Mouse (Mus musculus) forebrain, embryonic 12.5 days (tissue): ENCODE measurements at regions not wholly inside any gene's neighbourhood (a gene's known extent, or its start where the extent isn't known, plus 50 kb on each side); places are given as distances from the start of the nearest gene placed in this dataset.

Source experiments
- ATAC-seq: fragments of 200-750 bp; cut with Nextera tagmentation; 2 replicates; pipeline ENCODE4 v1.8.0; 2017; ENCODE audit warnings: moderate TSS enrichment; ENCODE audit not compliant: low FRiP score
- H3K27ac ChIP-seq: fragments of 300-500 bp; sonication (generic); 2 replicates; pipeline ENCODE4 v1.5.1; 2016; ENCODE audit warnings: mild to moderate bottlenecking
- H3K27me3 ChIP-seq: fragments of 300-500 bp; sonication (generic); 2 replicates; pipeline ENCODE4 v1.6.1; 2016; ENCODE audit warnings: mild to moderate bottlenecking
- H3K36me3 ChIP-seq: fragments of 300-500 bp; sonication (generic); replicated peaks from 2 replicates; pipeline ENCODE4 v1.6.1; 2016; ENCODE audit warnings: mild to moderate bottlenecking
- H3K4me1 ChIP-seq: fragments of 300-500 bp; sonication (generic); 2 replicates; pipeline ENCODE4 v1.6.1; 2016
- H3K4me2 ChIP-seq: fragments of 300-500 bp; sonication (generic); 2 replicates; pipeline ENCODE4 v1.6.1; 2016; ENCODE audit warnings: mild to moderate bottlenecking, moderate library complexity
- H3K4me3 ChIP-seq: fragments of 300-500 bp; sonication (generic); replicated peaks from 2 replicates; pipeline ENCODE4 v1.5.1; 2016; ENCODE audit warnings: mild to moderate bottlenecking
- H3K9ac ChIP-seq: fragments of 300-500 bp; sonication (generic); 2 replicates; pipeline ENCODE4 v1.6.1; 2016; ENCODE audit warnings: mild to moderate bottlenecking
- H3K9me3 ChIP-seq: fragments of 300-500 bp; sonication (generic); 2 replicates; pipeline ENCODE4 v1.6.1; 2016
- WGBS: fragments of 180-500 bp; shearing (Covaris S2); methylation state at CpG from one replicate; pipeline ENCODE4 v1.1.7; 2016; 5-methylcytosine and 5-hydroxymethylcytosine counted together

DNA sequence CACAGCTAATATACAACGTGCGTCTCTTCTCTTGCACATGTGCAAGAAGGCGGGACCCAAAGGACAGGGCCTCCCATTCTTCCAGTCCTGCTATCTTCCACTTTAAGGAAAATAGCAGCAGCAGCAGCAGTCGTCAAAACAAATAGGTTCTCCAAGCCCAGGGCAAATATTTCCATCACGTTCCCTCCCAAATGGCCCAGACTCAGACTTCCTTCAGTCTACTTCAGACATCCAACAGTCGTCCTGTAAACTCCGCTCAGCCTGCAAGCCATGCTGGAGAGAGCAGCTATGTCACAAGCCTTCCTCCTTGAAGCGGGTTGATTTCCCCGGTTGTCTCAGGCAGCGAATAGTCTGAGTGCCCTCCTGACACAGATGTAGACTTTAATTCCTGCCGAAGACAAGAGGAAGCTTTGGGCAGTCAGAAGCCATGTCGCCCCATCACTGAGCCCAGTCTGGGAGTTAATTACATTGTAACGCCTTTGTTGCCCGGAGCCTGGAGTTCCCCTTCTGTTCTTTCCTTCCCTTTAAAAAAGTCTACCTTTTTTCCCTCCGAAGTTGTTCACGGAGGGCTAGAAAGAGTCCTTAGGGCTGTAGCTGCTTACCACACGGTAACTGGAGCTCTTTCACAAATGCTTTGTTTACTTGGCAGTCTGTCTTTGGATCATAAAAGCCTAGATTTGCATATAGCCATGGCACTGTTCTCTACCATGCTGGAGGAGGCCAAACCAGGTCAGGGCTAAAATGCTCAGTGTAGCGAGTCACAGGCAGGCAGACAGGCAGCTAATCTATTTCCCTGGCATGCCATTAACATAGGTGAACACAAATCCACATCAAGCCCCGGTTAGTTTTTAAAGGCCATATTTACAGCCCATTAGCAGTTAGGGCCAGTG lies 236.7 kb downstream of the Gm10260 start:
- H3K9me3 ChIP-seq = 0 out of 2 replicates have a peak, but pooled peaks cover 5% of the 10 kb centered on the region
- H3K9ac ChIP-seq = no peak overlapping the region
- H3K36me3 ChIP-seq = no peaks in the 10 kb centered on the region
- peak overlapping the region; percentile 67 for H3K27ac ChIP-seq
- H3K4me2 ChIP-seq = no peak overlapping the region
- H3K4me3 ChIP-seq = no peak overlapping the region
- peaks cover 12% of the 10 kb centered on the region for H3K4me1 ChIP-seq
- 37% methylated on average over 19 of the region's 19 CpGs for WGBS
- ATAC-seq = peak; percentile 62; the same call in 1 of the 2 replicates
- H3K27me3 ChIP-seq = no peaks in the 10 kb centered on the region

DNA sequence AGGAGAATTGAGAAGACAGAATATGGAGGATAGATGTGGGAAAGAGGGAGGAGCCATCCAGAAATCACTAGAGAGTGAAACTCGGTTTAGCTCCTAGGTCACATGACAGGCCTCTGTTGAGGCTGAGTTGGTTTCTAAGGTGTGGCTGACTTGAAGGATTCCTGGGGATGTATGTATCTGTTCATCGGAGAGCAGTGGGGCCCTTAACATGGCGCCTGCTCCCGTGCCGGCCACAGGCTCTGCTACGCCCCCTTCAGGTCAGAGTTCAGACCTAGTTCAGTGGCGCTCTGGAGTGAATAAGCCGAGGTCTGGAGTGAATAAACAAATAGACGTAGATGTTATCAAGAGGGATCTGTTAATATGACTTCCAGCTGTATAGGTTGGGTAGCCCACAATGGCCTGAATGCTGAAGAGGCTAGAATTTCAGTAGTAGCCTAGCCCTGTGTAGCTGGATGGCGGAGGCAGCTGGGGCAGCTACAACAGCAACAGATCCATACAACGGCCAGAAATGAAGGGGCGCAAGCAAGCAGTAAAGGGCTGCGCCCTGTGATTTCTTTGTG lies 239.4 kb downstream of the Gm10260 start:
- no peak for ATAC-seq
- Histone ChIP-seq H3K4me1 (peaks cover 12% of the 10 kb centered on the region), H3K27ac (no peak overlapping the region), H3K4me3 (no peak overlapping the region), H3K36me3 (no peaks in the 10 kb centered on the region), H3K9me3 (no peaks in the 10 kb centered on the region), H3K9ac (no peak overlapping the region), H3K4me2 (no peak overlapping the region), H3K27me3 (no peaks in the 10 kb centered on the region)
- 91% methylated on average over 13 of the region's 13 CpGs for WGBS

DNA sequence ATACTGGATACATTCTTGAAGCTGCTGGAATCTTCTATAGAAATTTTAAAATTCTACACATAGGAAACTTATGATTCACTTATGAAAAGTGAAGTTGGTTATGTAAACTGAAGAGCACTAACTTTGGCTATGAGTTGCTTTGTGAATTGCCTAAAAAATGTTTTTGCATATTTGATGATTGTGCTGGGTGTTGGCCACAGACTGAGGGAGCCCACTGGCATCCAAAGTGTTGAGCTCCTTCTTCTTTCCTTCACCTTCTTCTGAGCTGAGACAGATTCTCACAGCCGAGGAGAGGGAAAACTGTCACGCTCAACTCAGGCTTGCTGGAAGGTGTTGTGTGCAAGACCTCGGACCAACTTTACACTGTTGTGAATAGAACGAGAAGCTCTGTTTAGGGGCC lies 243.7 kb downstream of the Gm10260 start:
- H3K27me3 ChIP-seq = no peaks in the 10 kb centered on the region
- 96% methylated on average over 4 of the region's 4 CpGs for WGBS
- no peak overlapping the region for H3K4me3 ChIP-seq
- peaks cover 12% of the 10 kb centered on the region for H3K4me1 ChIP-seq
- H3K27ac ChIP-seq = no peak overlapping the region
- H3K9ac ChIP-seq = no peak overlapping the region
- no peaks in the 10 kb centered on the region for H3K36me3 ChIP-seq
- H3K4me2 ChIP-seq = no peak overlapping the region
- no peaks in the 10 kb centered on the region for H3K9me3 ChIP-seq
- no peak for ATAC-seq

DNA sequence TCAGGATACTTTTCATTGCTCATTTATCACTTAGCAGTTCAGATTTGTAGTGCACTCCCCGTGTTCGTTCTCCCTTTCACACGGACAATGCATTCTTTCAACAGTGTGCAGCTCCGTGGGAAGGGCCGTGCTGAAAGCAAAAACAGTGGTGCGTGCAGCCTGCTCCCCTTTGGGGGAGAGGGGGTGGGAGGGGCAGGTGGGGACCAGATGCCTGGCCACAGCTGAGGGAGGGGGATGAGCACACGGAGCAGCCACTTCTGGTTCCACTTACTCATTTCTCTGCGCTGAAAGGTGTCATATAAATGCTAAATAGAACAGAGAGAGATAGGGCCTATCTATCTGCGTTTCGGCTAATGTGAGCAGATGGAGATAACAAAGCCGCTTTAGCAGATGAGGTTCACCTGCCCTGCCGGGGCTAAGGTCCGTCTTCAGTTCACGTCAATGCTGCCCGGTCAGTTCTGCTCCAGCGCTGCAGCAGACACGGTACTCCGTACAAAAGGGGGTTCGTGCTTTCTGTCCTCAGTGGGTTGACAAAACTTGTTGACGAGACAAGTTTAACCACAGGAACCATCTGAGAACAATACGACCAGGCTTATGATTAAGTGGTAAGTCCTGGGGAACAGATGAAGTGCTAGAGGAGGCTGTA lies 245.9 kb downstream of the Gm10260 start:
- ATAC-seq = peak; percentile 55; the same call in 1 of the 2 replicates
- Histone ChIP-seq H3K9ac (0 out of 2 replicates have a peak overlapping the region, but pooled peaks have one; percentile 25), H3K27ac (peak overlapping the region; percentile 21; the same call in 1 of the 2 replicates), H3K4me2 (peak overlapping the region; percentile 31), H3K9me3 (no peaks in the 10 kb centered on the region), H3K27me3 (no peaks in the 10 kb centered on the region; the same call in 1 of the 2 replicates), H3K36me3 (no peaks in the 10 kb centered on the region), H3K4me1 (peaks cover 20% of the 10 kb centered on the region), H3K4me3 (no peak overlapping the region)
- WGBS = 59% methylated on average over 21 of the region's 21 CpGs

- no peak overlapping the region for H3K9ac ChIP-seq
- H3K4me3 ChIP-seq = no peak overlapping the region
- H3K4me2 ChIP-seq = no peak overlapping the region
- H3K27me3 ChIP-seq = no peaks in the 10 kb centered on the region; the same call in 1 of the 2 replicates
- 83% methylated on average over 4 of the region's 4 CpGs for WGBS
- H3K4me1 ChIP-seq = peaks cover 20% of the 10 kb centered on the region
- no peaks in the 10 kb centered on the region for H3K36me3 ChIP-seq
- no peak overlapping the region for H3K27ac ChIP-seq
- no peaks in the 10 kb centered on the region for H3K9me3 ChIP-seq
- no peak for ATAC-seq
These were observed 247.9 kb downstream of the Gm10260 start for GRCm38 (mm10) chr13:97512521-97512920.

- H3K4me2 ChIP-seq = no peak overlapping the region
- 81% methylated on average over 10 of the region's 10 CpGs for WGBS
- no peak overlapping the region for H3K9ac ChIP-seq
- H3K4me3 ChIP-seq = no peak overlapping the region
- ATAC-seq = no peak
- no peaks in the 10 kb centered on the region for H3K9me3 ChIP-seq
- H3K27me3 ChIP-seq = no peaks in the 10 kb centered on the region; the same call in 1 of the 2 replicates
- H3K36me3 ChIP-seq = no peaks in the 10 kb centered on the region
- peaks cover 20% of the 10 kb centered on the region for H3K4me1 ChIP-seq
- no peak overlapping the region for H3K27ac ChIP-seq
These were observed 249.8 kb downstream of the Gm10260 start for GRCm38 (mm10) chr13:97510431-97511261.

- H3K27ac ChIP-seq = no peak overlapping the region
- ATAC-seq = no peak
- WGBS = 93% methylated on average over 5 of the region's 5 CpGs
These were observed 255.5 kb downstream of the Gm10260 start for GRCm38 (mm10) chr13:97504949-97505348.

GRCm38 (mm10) chr13:97503955-97504739 lies 256.3 kb downstream of the Gm10260 start:
- H3K4me1 ChIP-seq = no peaks in the 10 kb centered on the region; the same call in 1 of the 2 replicates
- 94% methylated on average over 10 of the region's 10 CpGs for WGBS
- H3K4me2 ChIP-seq = no peak overlapping the region
- H3K4me3 ChIP-seq = no peak overlapping the region
- no peaks in the 10 kb centered on the region for H3K36me3 ChIP-seq
- no peak for ATAC-seq
- H3K9me3 ChIP-seq = no peaks in the 10 kb centered on the region
- no peaks in the 10 kb centered on the region for H3K27me3 ChIP-seq
- H3K27ac ChIP-seq = no peak overlapping the region
- no peak overlapping the region for H3K9ac ChIP-seq

More at GRCm38 (mm10) chr13:97504949-97505348, 255.5 kb downstream of the Gm10260 start:
- Histone ChIP-seq H3K4me2 (no peak overlapping the region), H3K4me3 (no peak overlapping the region), H3K36me3 (no peaks in the 10 kb centered on the region), H3K4me1 (no peaks in the 10 kb centered on the region), H3K27me3 (no peaks in the 10 kb centered on the region), H3K9ac (no peak overlapping the region), H3K9me3 (no peaks in the 10 kb centered on the region)

DNA sequence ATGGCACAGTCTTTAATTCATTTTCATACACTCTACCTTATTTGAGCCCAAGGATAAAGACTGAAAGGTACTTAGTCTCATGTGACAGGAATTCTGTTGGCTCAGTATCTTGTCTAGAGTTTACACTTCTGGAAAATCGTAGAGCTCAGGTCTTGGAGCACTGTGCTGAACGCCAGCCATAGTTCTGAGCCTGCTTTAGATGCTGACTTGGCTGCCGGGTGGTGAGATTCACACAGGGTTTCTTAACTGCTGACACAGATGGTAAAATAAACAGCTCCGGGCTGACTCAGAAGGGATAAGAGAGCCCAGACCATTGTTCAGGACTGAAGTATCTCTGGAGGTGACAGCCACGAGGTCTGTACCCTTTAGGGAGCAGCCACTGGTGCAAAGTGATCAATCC lies 257.0 kb downstream of the Gm10260 start:
- no peak overlapping the region for H3K27ac ChIP-seq
- WGBS = 85% methylated on average over 5 of the region's 5 CpGs

GRCm38 (mm10) chr13:97500155-97500554 lies 259.2 kb downstream of the Enc1 start:
- Histone ChIP-seq H3K27ac (no peak overlapping the region), H3K36me3 (no peaks in the 10 kb centered on the region), H3K4me3 (no peak overlapping the region), H3K4me2 (no peak overlapping the region), H3K4me1 (no peaks in the 10 kb centered on the region; the same call in 1 of the 2 replicates), H3K9ac (no peak overlapping the region), H3K9me3 (no peaks in the 10 kb centered on the region), H3K27me3 (0 out of 2 replicates have a peak, but pooled peaks cover 3% of the 10 kb centered on the region)
- no peak for ATAC-seq
- 93% methylated on average over 8 of the region's 8 CpGs for WGBS

More for the DNA sequence above, 257.0 kb downstream of the Gm10260 start:
- Histone ChIP-seq H3K4me2 (no peak overlapping the region), H3K4me3 (no peak overlapping the region), H3K36me3 (no peaks in the 10 kb centered on the region), H3K27me3 (no peaks in the 10 kb centered on the region), H3K9ac (no peak overlapping the region), H3K4me1 (no peaks in the 10 kb centered on the region; the same call in 1 of the 2 replicates), H3K9me3 (no peaks in the 10 kb centered on the region)
- ATAC-seq = no peak

- no peak overlapping the region for H3K4me3 ChIP-seq
- no peak overlapping the region for H3K4me2 ChIP-seq
- 92% methylated on average over 5 of the region's 5 CpGs for WGBS
- no peak for ATAC-seq
- H3K36me3 ChIP-seq = no peaks in the 10 kb centered on the region
- H3K9me3 ChIP-seq = no peaks in the 10 kb centered on the region
- H3K27ac ChIP-seq = no peak overlapping the region
- 0 out of 2 replicates have a peak, but pooled peaks cover 3% of the 10 kb centered on the region for H3K27me3 ChIP-seq
- no peak overlapping the region for H3K9ac ChIP-seq
- H3K4me1 ChIP-seq = no peaks in the 10 kb centered on the region; the same call in 1 of the 2 replicates
These were observed 258.1 kb downstream of the Enc1 start for GRCm38 (mm10) chr13:97498981-97499380.
